Mouse (Mus musculus) hindbrain, embryonic 15.5 days (tissue): ENCODE data around the gene Tmem248. TPM values are rescaled to one million over a fixed set of nuclear protein-coding genes. Genes with fewer than 3 reads are reported as not detected.

ENCODE experiments used
- ATAC-seq: fragments of 200-750 bp; cut with Nextera tagmentation; 2 replicates; pipeline ENCODE4 v1.8.0; 2017; ENCODE audit warnings: low read depth, moderate number of reproducible peaks, moderate TSS enrichment; ENCODE audit not compliant: low FRiP score
- H3K27ac ChIP-seq: fragments of 300-500 bp; sonication (generic); replicated peaks from 2 replicates; pipeline ENCODE4 v1.5.1; 2015; ENCODE audit warnings: mild to moderate bottlenecking, inconsistent platforms
- H3K27me3 ChIP-seq: fragments of 300-500 bp; sonication (generic); 2 replicates; pipeline ENCODE4 v1.6.1; 2015; ENCODE audit warnings: control low read depth, inconsistent platforms
- H3K36me3 ChIP-seq: fragments of 300-500 bp; sonication (generic); 2 replicates; pipeline ENCODE4 v1.6.1; 2015; ENCODE audit warnings: control low read depth, inconsistent platforms
- H3K4me1 ChIP-seq: fragments of 300-500 bp; sonication (generic); replicated peaks from 2 replicates; pipeline ENCODE4 v1.6.1; 2015; ENCODE audit warnings: control low read depth, inconsistent platforms
- H3K4me2 ChIP-seq: fragments of 300-500 bp; sonication (generic); 2 replicates; pipeline ENCODE4 v1.6.1; 2015; ENCODE audit warnings: moderate library complexity, mild to moderate bottlenecking, inconsistent platforms
- H3K4me3 ChIP-seq: fragments of 300-500 bp; sonication (generic); 2 replicates; pipeline ENCODE4 v1.5.1; 2015; ENCODE audit warnings: mild to moderate bottlenecking, inconsistent platforms
- H3K9ac ChIP-seq: fragments of 300-500 bp; sonication (generic); 2 replicates; pipeline ENCODE4 v1.6.1; 2015; ENCODE audit warnings: inconsistent platforms
- H3K9me3 ChIP-seq: fragments of 300-500 bp; sonication (generic); 2 replicates; pipeline ENCODE4 v1.6.1; 2016; ENCODE audit warnings: control low read depth, inconsistent platforms
- WGBS: fragments of 180-500 bp; shearing (Covaris S2); methylation state at CpG from one replicate; pipeline ENCODE4 v1.1.7; 2015; 5-methylcytosine and 5-hydroxymethylcytosine counted together
- polyA plus RNA-seq: library from polyadenylated mRNA; unstranded; fragments of >200 nt; fragmentation: Nextera tagmentation; extraction: Ambion mirVana; gene quantifications from 2 replicates; pipeline ENCODE4 v1.2.1, GENCODE M21; 2015

Tmem248 gene
- polyA plus RNA-seq, 1 experiment from 2014 or later: 26.2 TPM

DNA sequence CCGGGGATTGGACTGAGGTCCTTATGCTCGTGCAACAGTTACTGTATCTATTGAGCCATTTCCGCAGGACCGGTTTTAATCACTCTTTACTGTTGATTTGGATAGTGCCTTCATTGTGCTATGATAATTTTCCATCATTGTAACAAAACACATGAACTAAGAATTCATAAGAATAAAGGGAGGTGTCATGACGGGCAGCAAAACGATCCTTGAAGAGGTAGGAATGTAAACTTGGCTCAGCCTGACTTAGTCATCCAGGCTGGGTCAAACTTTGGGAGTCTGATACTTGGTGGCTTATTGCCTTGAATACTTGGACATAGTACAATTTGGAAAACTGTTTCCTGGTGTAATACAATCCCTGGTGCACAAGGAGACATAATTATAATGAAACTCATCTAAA is 31.6 kb upstream of the Tmem248 start:
- no peak for ATAC-seq
- Histone ChIP-seq H3K4me1 (peaks cover 6% of the 10 kb centered on the region), H3K4me2 (no peak overlapping the region), H3K9me3 (no peaks in the 10 kb centered on the region), H3K4me3 (no peak overlapping the region), H3K9ac (no peak overlapping the region), H3K27me3 (no peaks in the 10 kb centered on the region), H3K36me3 (peaks cover 18% of the 10 kb centered on the region), H3K27ac (no peak overlapping the region)
- 88% methylated on average over 6 of the region's 6 CpGs for WGBS

- H3K36me3 ChIP-seq: peaks cover 35% of the 10 kb centered on the region
- no peak overlapping the region for H3K4me3 ChIP-seq
- H3K4me1 ChIP-seq: peaks cover 6% of the 10 kb centered on the region
- no peaks in the 10 kb centered on the region for H3K27me3 ChIP-seq
- H3K4me2 ChIP-seq: no peak overlapping the region
- no peak for ATAC-seq
- no peaks in the 10 kb centered on the region for H3K9me3 ChIP-seq
- H3K9ac ChIP-seq: no peak overlapping the region
- 30% methylated on average over 7 of the region's 7 CpGs for WGBS
- no peak overlapping the region for H3K27ac ChIP-seq
These were observed 29.5 kb upstream of the Tmem248 start for GRCm38 (mm10) chr5:130187383-130187782.

- Histone ChIP-seq H3K9me3 (no peaks in the 10 kb centered on the region), H3K27ac (no peak overlapping the region), H3K4me2 (no peak overlapping the region), H3K36me3 (peaks cover 55% of the 10 kb centered on the region), H3K9ac (no peak overlapping the region), H3K27me3 (no peaks in the 10 kb centered on the region), H3K4me3 (no peak overlapping the region), H3K4me1 (peaks cover 6% of the 10 kb centered on the region)
- WGBS: 89% methylated on average over 6 of the region's 6 CpGs
- ATAC-seq: no peak
These were observed 26.0 kb upstream of the Tmem248 start for GRCm38 (mm10) chr5:130190909-130191308.

DNA sequence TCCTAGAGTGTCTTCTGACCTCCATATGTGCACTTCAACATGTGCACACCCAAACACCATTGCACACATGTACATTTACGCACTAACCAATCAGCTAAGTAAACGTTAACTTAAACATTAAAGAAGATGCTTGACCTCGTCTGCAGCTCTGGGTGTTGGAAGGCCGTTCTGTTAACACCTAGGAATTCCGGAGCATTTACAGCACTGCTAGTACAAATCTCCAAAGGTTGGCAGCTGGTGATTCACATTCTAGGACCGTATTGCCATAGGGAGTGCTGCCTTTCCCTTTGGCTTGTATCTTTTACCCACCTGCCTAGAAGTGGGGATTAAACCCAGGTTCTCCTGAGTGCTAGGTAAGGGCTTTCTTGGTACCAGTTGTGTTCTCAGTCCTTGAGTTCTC is 25.0 kb upstream of the Tmem248 start:
- peaks cover 6% of the 10 kb centered on the region for H3K4me1 ChIP-seq
- 90% methylated on average over 6 of the region's 6 CpGs for WGBS
- H3K9ac ChIP-seq: no peak overlapping the region
- no peak overlapping the region for H3K4me2 ChIP-seq
- peaks cover 55% of the 10 kb centered on the region for H3K36me3 ChIP-seq
- H3K27ac ChIP-seq: no peak overlapping the region
- no peak overlapping the region for H3K4me3 ChIP-seq
- H3K27me3 ChIP-seq: no peaks in the 10 kb centered on the region
- H3K9me3 ChIP-seq: no peaks in the 10 kb centered on the region
- ATAC-seq: no peak

- Histone ChIP-seq H3K36me3 (peaks cover 59% of the 10 kb centered on the region), H3K27ac (no peak overlapping the region)
These were observed 24.4 kb upstream of the Tmem248 start for GRCm38 (mm10) chr5:130192356-130192944.

GRCm38 (mm10) chr5:130193760-130194159 is 23.1 kb upstream of the Tmem248 start:
- WGBS: 87% methylated on average over 3 of the region's 3 CpGs
- Histone ChIP-seq H3K9ac (no peak overlapping the region), H3K36me3 (peaks cover 68% of the 10 kb centered on the region), H3K27ac (no peak overlapping the region), H3K9me3 (no peaks in the 10 kb centered on the region), H3K4me1 (no peaks in the 10 kb centered on the region), H3K27me3 (no peaks in the 10 kb centered on the region), H3K4me3 (no peak overlapping the region), H3K4me2 (no peak overlapping the region)
- ATAC-seq: no peak

More at GRCm38 (mm10) chr5:130192356-130192944, 24.4 kb upstream of the Tmem248 start:
- H3K4me1 ChIP-seq: peaks cover under 1% of the 10 kb centered on the region
- ATAC-seq: no peak
- 73% methylated on average over 2 of the region's 2 CpGs for WGBS
- H3K9me3 ChIP-seq: no peaks in the 10 kb centered on the region
- H3K4me2 ChIP-seq: no peak overlapping the region
- no peak overlapping the region for H3K9ac ChIP-seq
- H3K4me3 ChIP-seq: no peak overlapping the region
- H3K27me3 ChIP-seq: no peaks in the 10 kb centered on the region

- Histone ChIP-seq H3K36me3 (peaks cover 58% of the 10 kb centered on the region), H3K27ac (no peak overlapping the region), H3K4me2 (no peak overlapping the region), H3K9ac (no peak overlapping the region), H3K4me1 (no peaks in the 10 kb centered on the region), H3K27me3 (no peaks in the 10 kb centered on the region), H3K9me3 (no peaks in the 10 kb centered on the region), H3K4me3 (no peak overlapping the region)
- WGBS: 89% methylated on average over 1 of the region's 1 CpGs
- no peak for ATAC-seq
These were observed 20.6 kb upstream of the Tmem248 start for GRCm38 (mm10) chr5:130196307-130196706.

DNA sequence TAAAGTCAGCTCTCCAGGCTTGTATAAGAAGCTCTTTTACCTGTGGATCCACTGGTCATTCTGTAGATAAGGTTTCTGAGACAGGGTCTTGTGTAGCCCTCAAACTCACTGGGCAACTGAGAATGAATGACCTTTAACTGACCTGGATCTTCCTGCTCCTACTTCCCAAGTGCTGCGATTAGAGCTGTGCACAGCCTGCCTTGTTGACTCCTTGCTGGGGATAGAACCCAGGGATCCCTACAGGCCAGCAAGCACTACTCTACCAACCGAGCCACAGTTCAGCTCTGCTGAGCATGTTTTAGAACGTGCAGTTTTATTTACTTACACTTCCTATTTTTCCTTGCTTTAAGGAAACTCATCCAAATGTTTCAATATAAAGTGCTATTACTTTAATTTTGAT is 19.4 kb upstream of the Tmem248 start:
- Histone ChIP-seq H3K9me3 (no peaks in the 10 kb centered on the region), H3K4me1 (no peaks in the 10 kb centered on the region), H3K27ac (no peak overlapping the region), H3K27me3 (no peaks in the 10 kb centered on the region), H3K36me3 (peaks cover 56% of the 10 kb centered on the region), H3K9ac (no peak overlapping the region), H3K4me3 (no peak overlapping the region), H3K4me2 (no peak overlapping the region)
- 84% methylated on average over 3 of the region's 3 CpGs for WGBS
- no peak for ATAC-seq

DNA sequence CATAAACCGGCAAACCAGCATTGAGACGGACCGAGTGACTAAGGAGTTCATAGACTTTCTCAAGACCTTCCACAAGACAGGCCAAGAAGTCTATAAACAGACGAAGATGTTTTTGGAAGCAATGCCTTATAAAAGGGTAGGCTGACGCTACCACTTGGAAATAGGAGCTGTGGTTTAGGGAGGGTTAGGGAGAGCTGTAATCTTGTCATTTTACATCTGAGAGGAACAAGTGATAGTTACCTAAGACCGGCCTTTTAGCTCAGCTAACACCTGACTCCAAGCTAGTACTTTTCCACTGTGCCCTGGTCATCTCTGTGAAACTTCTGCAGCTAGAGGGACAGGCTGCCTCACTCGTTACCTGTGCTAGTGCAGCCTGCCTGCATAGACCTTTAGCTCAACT is 18.9 kb upstream of the Tmem248 start:
- no peak overlapping the region for H3K4me2 ChIP-seq
- no peak for ATAC-seq
- no peak overlapping the region for H3K9ac ChIP-seq
- H3K27me3 ChIP-seq: no peaks in the 10 kb centered on the region
- H3K4me3 ChIP-seq: no peak overlapping the region
- no peaks in the 10 kb centered on the region for H3K4me1 ChIP-seq
- peaks cover 52% of the 10 kb centered on the region for H3K36me3 ChIP-seq
- WGBS: 92% methylated on average over 7 of the region's 7 CpGs
- no peaks in the 10 kb centered on the region for H3K9me3 ChIP-seq
- H3K27ac ChIP-seq: no peak overlapping the region

DNA sequence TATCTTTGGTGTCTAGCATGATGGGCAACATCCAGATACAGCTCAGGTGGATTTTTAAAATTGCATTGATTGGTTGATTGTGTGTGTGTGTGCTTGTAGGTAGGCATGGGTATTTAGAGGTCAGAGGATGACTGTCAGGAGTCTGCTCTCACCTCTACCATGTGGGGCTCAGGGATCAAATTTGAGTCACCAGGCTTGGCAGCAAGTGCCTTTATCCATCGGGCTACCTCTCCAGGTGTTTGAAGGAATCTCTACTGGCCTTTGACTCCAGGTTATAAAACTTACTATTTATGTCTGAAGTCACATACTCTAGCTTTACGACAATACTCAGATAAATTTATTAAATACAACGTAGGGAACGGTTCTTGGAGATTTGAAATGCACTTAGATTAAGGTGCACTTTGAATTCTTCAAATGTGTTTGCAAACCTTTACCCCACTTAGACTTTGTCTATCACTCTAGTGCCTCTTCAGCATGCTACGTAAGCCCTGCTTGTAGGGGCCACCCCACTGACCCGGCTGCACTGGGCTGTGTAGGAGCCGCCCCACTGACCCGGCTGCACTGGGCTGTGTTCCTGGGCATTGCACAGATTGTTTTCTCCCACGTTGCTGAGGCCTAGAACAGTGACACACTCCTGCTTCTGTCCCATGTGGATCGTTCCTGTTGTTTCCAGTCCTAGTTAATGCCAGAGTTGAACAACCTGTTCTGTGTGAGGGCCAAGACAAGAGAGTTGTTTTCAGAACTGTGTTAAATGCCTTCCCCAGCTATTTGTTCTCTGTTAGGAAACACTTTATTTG is 16.4 kb upstream of the Tmem248 start:
- Histone ChIP-seq H3K27ac (no peak overlapping the region), H3K36me3 (peaks cover 43% of the 10 kb centered on the region), H3K27me3 (no peaks in the 10 kb centered on the region), H3K9ac (no peak overlapping the region), H3K4me3 (no peak overlapping the region), H3K9me3 (no peaks in the 10 kb centered on the region), H3K4me1 (no peaks in the 10 kb centered on the region), H3K4me2 (no peak overlapping the region)
- WGBS: 91% methylated on average over 10 of the region's 10 CpGs
- no peak for ATAC-seq

GRCm38 (mm10) chr5:130203948-130204347 is 12.9 kb upstream of the Tmem248 start:
- Histone ChIP-seq H3K27ac (no peak overlapping the region), H3K4me3 (no peak overlapping the region), H3K9ac (no peak overlapping the region), H3K36me3 (peaks cover 38% of the 10 kb centered on the region), H3K4me2 (no peak overlapping the region), H3K27me3 (no peaks in the 10 kb centered on the region), H3K9me3 (no peaks in the 10 kb centered on the region), H3K4me1 (no peaks in the 10 kb centered on the region)
- 93% methylated on average over 4 of the region's 4 CpGs for WGBS
- ATAC-seq: no peak

GRCm38 (mm10) chr5:130204560-130204959 is 12.3 kb upstream of the Tmem248 start:
- Histone ChIP-seq H3K9ac (no peak overlapping the region), H3K9me3 (no peaks in the 10 kb centered on the region), H3K36me3 (peaks cover 39% of the 10 kb centered on the region), H3K4me2 (no peak overlapping the region), H3K4me3 (no peak overlapping the region), H3K27ac (no peak overlapping the region), H3K27me3 (no peaks in the 10 kb centered on the region), H3K4me1 (no peaks in the 10 kb centered on the region)
- no peak for ATAC-seq
- 89% methylated on average over 6 of the region's 6 CpGs for WGBS
